Mouse (Mus musculus) cerebellum, adult 2 months (tissue): Measurements from ENCODE around the gene Il2rb.

Experiments
- CTCF ChIP-seq: fragments of 200-500 bp; IDR thresholded peaks from 2 replicates; pipeline ENCODE4 v1.5.1; 2011; ENCODE audit warnings: low read depth, mild to moderate bottlenecking, control low read depth, low read length, moderate library complexity, borderline replicate concordance; ENCODE audit not compliant: insufficient read depth
- POLR2A ChIP-seq: fragments of 200-500 bp; IDR thresholded peaks from 2 replicates; pipeline ENCODE4 v1.6.1; 2011; ENCODE audit warnings: low read length, control low read depth, borderline replicate concordance; ENCODE audit not compliant: insufficient read depth

- TF ChIP-seq POLR2A (no peak), CTCF (no peak)
These were observed 9.7 kb upstream of the Il2rb start for GRCm38 (mm10) chr15:78504816-78505215.
